Mouse (Mus musculus) layer of hippocampus, postnatal 14 days (tissue): ENCODE data around the gene Hnrnpl. TPM values are rescaled to one million over a fixed set of nuclear protein-coding genes. Genes with fewer than 3 reads are reported as not detected.

Experiments used
- DNase-seq, 2 experiments: peaks; one replicate each; pipeline ENCODE4 v3.0.0; 2021 to 2022; ENCODE audit warnings: low spot score in 2 of 2, mixed read lengths in 1 of 2
- total RNA-seq, 2 experiments: library from RNA; stranded (reverse); gene quantifications; 2 replicates each; pipeline ENCODE4 v1.2.3; 2021

Hnrnpl gene
- total RNA-seq, 2 experiments from 2014 or later = 379 to 416 TPM

DNA sequence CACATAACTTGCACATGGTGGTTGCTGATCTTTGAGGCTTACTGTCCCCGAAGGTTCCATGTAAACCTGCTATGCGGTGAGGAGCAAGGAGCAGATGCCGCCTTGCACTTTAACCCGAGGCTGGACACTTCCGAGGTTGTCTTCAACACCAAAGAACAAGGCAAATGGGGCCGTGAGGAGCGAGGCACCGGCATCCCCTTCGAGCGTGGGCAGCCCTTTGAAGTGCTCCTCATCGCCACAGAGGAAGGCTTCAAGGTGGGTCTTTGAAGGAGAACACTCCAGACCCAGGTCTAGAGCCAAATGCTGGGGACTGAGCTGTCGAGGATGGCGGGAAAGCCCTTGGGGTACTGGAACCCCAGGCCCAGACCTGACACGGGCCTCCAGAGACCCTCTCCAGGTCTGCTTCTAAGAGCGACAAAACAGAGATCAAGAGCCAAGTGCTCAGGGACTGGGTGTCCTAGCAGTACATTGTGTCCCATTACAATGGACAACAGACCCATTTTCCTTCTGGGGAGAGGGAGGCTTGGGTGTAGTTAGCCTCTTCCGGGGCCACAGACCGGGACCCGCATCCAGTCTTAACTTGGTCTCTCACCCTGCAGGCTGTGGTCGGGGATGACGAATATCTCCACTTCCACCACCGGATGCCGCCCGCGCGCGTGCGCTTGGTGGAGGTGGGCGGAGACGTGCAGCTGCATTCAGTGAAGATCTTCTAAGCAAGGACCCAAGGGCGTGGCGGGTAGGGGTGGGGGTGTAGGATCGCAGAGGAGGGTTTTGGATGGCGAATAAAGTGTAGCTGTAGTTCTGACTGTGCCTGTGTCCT is 57.4 kb downstream of the Hnrnpl start:
- peak; percentile 46 to 56 for DNase-seq

DNA sequence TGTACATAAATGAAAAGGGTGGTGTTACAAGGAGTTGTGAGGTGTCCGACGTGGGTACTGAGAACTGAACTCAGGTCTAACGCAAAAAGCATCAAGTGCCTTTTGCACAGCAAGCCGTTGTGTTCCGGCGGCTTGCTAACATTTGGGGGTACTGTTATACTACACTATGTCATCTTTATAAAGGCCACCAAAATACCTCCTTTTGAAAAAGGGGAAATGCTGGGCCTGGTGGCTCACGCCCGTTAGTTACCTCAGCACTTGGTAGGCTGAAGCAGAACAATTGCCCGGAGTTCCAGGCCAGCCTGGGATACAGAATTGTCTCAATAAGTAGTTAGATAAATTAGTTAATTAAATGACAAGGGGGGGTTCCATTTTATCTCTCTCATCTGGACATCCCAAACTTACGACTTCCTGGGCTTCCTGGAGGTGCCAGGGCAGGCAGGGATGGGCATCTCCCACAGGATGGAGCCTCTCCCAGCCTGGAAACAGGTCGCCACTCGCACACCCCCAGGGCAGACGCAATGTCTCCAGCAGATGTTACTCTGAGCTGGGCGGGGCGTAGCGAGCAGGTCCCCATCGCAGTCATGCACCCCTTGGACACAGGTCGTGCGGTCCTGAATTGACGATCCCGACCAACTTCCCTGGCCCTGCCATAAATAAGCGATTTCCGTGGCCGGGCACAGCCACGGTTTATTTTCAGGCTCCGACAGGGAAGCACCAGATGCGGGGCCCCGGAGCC is 58.6 kb downstream of the Hnrnpl start:
- no peak for DNase-seq

DNA sequence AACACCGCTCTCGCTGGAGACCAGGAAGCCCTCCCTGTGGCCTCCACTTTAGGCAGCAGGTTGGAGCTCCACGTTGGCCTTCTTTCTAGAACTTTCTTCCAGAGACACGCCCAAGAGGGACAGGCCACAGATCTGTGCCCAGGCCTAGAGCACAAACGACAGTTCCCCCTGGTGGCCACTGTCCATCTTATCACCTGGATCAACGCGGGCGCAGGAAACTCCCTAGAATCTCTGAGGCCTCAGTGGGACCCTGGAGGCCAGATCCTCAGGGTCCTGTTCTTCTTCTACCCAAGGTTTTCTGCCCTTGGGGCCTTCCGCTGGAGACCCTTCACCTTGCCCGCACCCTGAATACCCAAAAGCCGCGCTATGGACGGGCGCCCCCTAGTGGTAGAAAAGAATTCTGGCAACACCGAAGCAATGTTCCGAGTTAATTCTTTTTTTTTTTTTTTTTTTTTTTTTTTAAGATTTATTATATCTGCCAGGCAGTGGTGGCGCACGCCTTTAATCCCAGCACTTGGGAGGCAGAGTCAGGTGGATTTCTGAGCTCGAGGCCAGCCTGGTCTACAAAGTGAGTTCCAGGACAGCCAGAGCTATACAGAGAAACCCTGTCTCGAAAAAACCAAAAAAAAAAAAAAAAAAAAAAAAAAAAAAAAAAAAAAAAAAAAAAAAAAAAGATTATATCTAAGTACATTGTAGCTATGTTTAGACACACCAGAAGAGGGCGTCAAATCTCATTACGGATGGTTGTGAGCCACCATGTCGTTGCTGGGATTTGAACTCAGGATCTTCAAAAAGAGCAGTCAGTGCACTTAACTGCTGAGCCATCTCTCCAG is 59.4 kb downstream of the Hnrnpl start:
- peak; percentile 54 to 67 for DNase-seq

DNA sequence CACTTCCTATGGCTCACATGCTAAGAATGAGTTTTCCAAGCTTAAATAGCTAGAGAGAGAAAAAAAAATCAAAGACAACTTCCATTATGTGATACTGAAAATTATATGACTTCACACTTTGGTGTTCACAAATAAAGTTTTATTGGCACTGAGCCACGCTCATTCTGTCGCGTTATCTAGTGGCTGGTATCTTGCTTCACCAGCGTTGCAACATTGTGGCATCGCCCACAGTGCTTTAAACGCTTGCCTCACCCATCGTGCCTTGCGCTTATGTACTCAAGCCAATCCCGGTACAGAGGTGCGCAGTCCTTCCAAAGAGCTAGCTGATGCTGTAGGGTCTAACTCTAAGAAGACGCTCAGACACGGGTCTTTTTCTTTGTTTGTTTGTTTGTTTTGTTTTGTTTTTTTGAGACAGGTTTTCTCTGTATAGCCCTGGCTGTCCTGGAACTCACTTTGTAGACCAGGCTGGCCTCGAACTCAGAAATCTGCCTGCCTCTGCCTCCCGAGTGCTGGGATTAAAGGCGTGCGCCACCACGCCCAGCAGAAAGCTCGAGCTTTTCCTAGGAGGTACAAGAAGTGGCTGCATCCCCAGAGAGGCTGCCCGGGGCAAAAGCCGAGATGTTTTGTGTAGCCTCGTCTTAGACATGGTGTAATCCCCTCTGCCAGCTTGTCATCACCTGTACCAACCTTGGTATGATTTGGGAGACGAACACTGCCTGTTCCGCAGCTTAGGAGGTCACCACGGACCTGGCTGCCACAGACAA is 62.7 kb downstream of the Hnrnpl start:
- no peak for DNase-seq

Other genes starting within 250 kb of the Hnrnpl start
- 10 to 100 TPM; 69.5 to 71.6 TPM for gene Samd4b, start 210.4 kb upstream of the Hnrnpl start, total RNA-seq
- 10 to 100 TPM; 11.6 to 14.6 TPM for gene Pak4, start 210.4 kb upstream of the Hnrnpl start, total RNA-seq
- gene Acp7, start 177.2 kb upstream of the Hnrnpl start, total RNA-seq = 1 to 10 TPM; 1.0 to 1.9 TPM
- gene Fbxo27, start 115.7 kb upstream of the Hnrnpl start, total RNA-seq = 10 to 100 TPM; 14.5 to 15.7 TPM
- under 1 TPM; 0.88 to 0.97 TPM for gene Fbxo17, start 91.7 kb upstream of the Hnrnpl start, total RNA-seq
- gene Mrps12, start 66.7 kb upstream of the Hnrnpl start, total RNA-seq = 10 to 100 TPM; 55.4 to 66.9 TPM
- 10 to 100 TPM; 14.4 to 15.0 TPM for gene Sars2, start 66.5 kb upstream of the Hnrnpl start, total RNA-seq
- gene Ccer2, start 52.4 kb upstream of the Hnrnpl start, total RNA-seq = under 1 TPM in 1 of 2 experiments, not detected in 1; 0.41 TPM
- gene Sirt2, start 41.8 kb upstream of the Hnrnpl start, total RNA-seq = 100 to 1,000 TPM; 325 to 336 TPM
- 10 to 100 TPM; 31.4 to 33.9 TPM for gene Nfkbib, start 41.0 kb upstream of the Hnrnpl start, total RNA-seq
- 1 to 10 TPM; 2.9 to 3.3 TPM for gene Rinl, start 19.6 kb upstream of the Hnrnpl start, total RNA-seq
- gene Ech1, start 16.7 kb downstream of the Hnrnpl start, total RNA-seq = 10 to 100 TPM; 58.2 to 61.2 TPM
- gene Lgals4, start 25.3 kb downstream of the Hnrnpl start, total RNA-seq = 1 to 10 TPM; 3.9 to 4.2 TPM
- gene Lgals7, start 55.3 kb downstream of the Hnrnpl start, total RNA-seq = not detected
- 1 to 10 TPM in 1 of 2 experiments, under 1 TPM in 1; 0.67 to 1.3 TPM for gene Capn12, start 72.9 kb downstream of the Hnrnpl start, total RNA-seq
- 100 to 1,000 TPM; 123 to 132 TPM for gene Actn4, start 153.8 kb downstream of the Hnrnpl start, total RNA-seq
- 100 to 1,000 TPM; 159 to 164 TPM for gene Eif3k, start 173.3 kb downstream of the Hnrnpl start, total RNA-seq
- 1 to 10 TPM; 2.7 to 4.1 TPM for gene Map4k1, start 173.5 kb downstream of the Hnrnpl start, total RNA-seq